Mouse (Mus musculus) liver, adult 2 months (tissue): ENCODE measurements at regions not wholly inside any gene's neighbourhood (a gene's known extent, or its start where the extent isn't known, plus 50 kb on each side); places are given as distances from the start of the nearest gene placed in this dataset.

Experiments used
- CTCF ChIP-seq: fragments of 200-500 bp; IDR thresholded peaks from 2 replicates; pipeline ENCODE4 v1.5.1; 2011; ENCODE audit warnings: low read depth, low read length, control low read depth
- POLR2A ChIP-seq: fragments of 200-500 bp; IDR thresholded peaks from 2 replicates; pipeline ENCODE4 v1.6.1; 2011; ENCODE audit warnings: low read length, control low read depth; ENCODE audit not compliant: insufficient read depth; ENCODE audit errors: extremely low read depth

- no peak for TF ChIP-seq CTCF
- no peak for TF ChIP-seq POLR2A
Observed at GRCm38 (mm10) chr12:58441962-58442361, 172.9 kb upstream of the Clec14a start.
